Mouse (Mus musculus): ENCODE data around the gene Thg1l. TPM values are rescaled to one million over a fixed set of nuclear protein-coding genes. Genes with fewer than 3 reads are reported as not detected.

The Thg1l gene
- polyA plus RNA-seq, 1 experiment from 2014 or later = 10.2 TPM

GRCm38 (mm10) chr11:45947491-45947890 lies 7.8 kb downstream of the Thg1l start:
- no peak for ATAC-seq

DNA sequence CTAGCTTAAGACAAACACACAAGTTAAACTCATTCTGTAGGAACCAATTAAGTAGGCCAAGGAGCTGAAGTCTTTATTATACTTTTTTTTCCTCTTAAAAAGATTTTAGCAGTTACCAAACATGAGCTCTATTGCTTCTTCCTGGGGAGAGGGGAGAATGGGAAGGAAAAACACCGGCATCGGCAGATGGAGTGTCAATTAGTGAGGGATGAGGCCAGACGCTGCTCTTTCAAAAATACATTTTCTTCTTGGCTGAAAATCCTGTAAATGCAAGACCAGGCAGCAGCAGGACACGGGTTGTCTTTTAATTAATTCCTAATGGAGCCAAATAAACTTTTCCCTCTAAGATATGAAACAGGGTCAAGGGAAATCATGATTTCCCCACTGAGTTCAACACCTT lies 8.5 kb downstream of the Thg1l start:
- 84% methylated on average over 4 of the region's 4 CpGs for WGBS (ENCODE audit: insufficient replicate concordance)
- no peak overlapping the region for H3K9ac ChIP-seq
- no peak for ATAC-seq

More at GRCm38 (mm10) chr11:45947491-45947890, 7.8 kb downstream of the Thg1l start:
- Histone ChIP-seq H3K27me3 (replicated peaks) (no peaks in the 10 kb centered on the region), H3K9ac (no peak overlapping the region), H3K36me3 (peaks cover 47% of the 10 kb centered on the region), H3K9me3 (replicated peaks) (no peaks in the 10 kb centered on the region), H3K4me1 (peaks cover 22% of the 10 kb centered on the region), H3K4me2 (no peak overlapping the region), H3K4me3 (no peak overlapping the region), H3K27ac (no peak overlapping the region)
- 63% methylated on average over 2 of the region's 2 CpGs for WGBS (ENCODE audit: insufficient replicate concordance)

GRCm38 (mm10) chr11:45944643-45945156 lies 10.6 kb downstream of the Thg1l start, which contains the start of gene Lsm11:
TSS of gene Lsm11 (minus strand) at chr11:45944935.
- WGBS (ENCODE audit: insufficient replicate concordance) = under 1% methylated on average over 54 of the region's 55 CpGs
- H3K4me3 ChIP-seq = peak within 1 kb of the TSS; percentile 78
- no peaks in the 10 kb centered on the region for H3K27me3 ChIP-seq (replicated peaks)
- peak; percentile 92 for ATAC-seq
- H3K4me2 ChIP-seq = peak within 1 kb of the TSS; percentile 94
- H3K27ac ChIP-seq = peak within 1 kb of the TSS; percentile 69
- peaks cover 27% of the 10 kb centered on the region for H3K36me3 ChIP-seq
- H3K9me3 ChIP-seq (replicated peaks) = no peaks in the 10 kb centered on the region
- H3K9ac ChIP-seq = peak within 1 kb of the TSS; percentile 92
- H3K4me1 ChIP-seq = peaks cover 23% of the 10 kb centered on the region

More for the DNA sequence above, 8.5 kb downstream of the Thg1l start:
- Histone ChIP-seq H3K27me3 (replicated peaks) (no peaks in the 10 kb centered on the region), H3K4me2 (no peak overlapping the region), H3K4me1 (peaks cover 23% of the 10 kb centered on the region), H3K4me3 (no peak overlapping the region), H3K27ac (no peak overlapping the region), H3K36me3 (peaks cover 41% of the 10 kb centered on the region), H3K9me3 (replicated peaks) (no peaks in the 10 kb centered on the region)

DNA sequence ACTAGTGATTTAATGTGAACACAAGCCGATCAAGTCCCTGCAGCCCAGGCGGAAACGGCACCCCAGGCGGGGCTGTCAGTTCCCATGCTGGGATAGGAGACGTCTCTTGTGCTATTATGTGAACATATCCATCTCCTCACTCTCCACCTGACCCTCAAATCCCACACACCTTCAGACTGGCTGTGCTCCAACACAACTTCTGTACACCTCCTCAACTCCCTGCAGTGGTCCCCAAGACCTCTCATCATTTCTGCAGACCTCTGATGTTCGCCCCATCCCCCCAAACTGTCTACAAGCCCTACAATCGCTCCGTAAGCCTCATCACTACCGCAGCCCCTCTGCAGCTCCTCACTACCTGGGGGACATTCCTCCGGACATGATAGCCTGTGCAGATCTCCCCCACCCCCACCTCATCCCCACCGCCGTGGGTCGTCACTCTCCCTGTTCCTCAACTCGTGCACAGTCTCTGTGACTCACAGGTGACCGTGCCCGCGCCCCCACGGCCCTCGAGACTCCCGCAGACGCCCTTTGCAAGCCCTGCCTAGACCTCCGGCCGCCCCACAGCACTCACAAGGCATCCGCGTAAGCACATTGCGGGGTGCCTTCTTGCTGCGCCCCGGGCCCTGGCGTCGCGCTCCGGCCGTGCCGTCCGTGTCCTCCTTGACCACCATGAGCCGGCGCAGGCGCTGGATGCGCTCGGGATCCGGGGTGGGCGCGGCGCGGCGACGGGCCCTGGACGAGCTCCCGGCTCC lies 11.2 kb downstream of the Thg1l start:
- Histone ChIP-seq H3K4me1 (peaks cover 23% of the 10 kb centered on the region), H3K9me3 (replicated peaks) (no peaks in the 10 kb centered on the region), H3K36me3 (peaks cover 23% of the 10 kb centered on the region), H3K4me3 (peak overlapping the region; percentile 78), H3K27me3 (replicated peaks) (no peaks in the 10 kb centered on the region), H3K27ac (peak overlapping the region; percentile 69), H3K9ac (peak overlapping the region; percentile 92), H3K4me2 (peak overlapping the region; percentile 94)
- peak; percentile 4 for ATAC-seq
- WGBS (ENCODE audit: insufficient replicate concordance) = under 1% methylated on average over 49 of the region's 49 CpGs

GRCm38 (mm10) chr11:45943108-45943705 lies 12.1 kb downstream of the Thg1l start:
- 76% methylated on average over 7 of the region's 7 CpGs for WGBS (ENCODE audit: insufficient replicate concordance)
- no peaks in the 10 kb centered on the region for H3K9me3 ChIP-seq (replicated peaks)
- no peaks in the 10 kb centered on the region for H3K27me3 ChIP-seq (replicated peaks)
- peak overlapping the region; percentile 78 for H3K4me3 ChIP-seq
- H3K27ac ChIP-seq = no peak overlapping the region
- no peak for ATAC-seq
- H3K4me1 ChIP-seq = peaks cover 23% of the 10 kb centered on the region
- H3K36me3 ChIP-seq = peaks cover 15% of the 10 kb centered on the region
- peak overlapping the region; percentile 92 for H3K9ac ChIP-seq
- peak overlapping the region; percentile 94 for H3K4me2 ChIP-seq

DNA sequence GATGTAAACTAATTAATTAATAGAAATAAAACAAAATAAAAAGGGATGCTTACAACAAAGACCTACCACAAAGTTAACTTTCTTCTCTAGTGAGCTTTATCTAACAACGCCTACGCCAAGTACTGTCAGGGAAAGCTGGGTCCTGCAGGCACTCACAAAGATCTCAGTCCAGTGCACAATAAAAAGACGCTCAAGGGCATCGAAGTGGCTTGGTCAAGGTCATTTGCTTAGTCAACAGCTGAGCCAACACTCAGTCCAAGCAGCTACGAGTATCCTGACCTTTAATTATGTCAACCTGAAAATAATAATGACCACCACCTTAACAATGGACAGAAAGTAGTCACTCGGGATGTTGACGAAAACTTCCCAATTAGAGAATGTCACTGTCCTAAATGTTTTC lies 13.0 kb downstream of the Thg1l start:
- H3K4me1 ChIP-seq = peaks cover 23% of the 10 kb centered on the region
- H3K4me3 ChIP-seq = no peak overlapping the region
- H3K27me3 ChIP-seq (replicated peaks) = no peaks in the 10 kb centered on the region
- H3K36me3 ChIP-seq = peaks cover 14% of the 10 kb centered on the region
- ATAC-seq = no peak
- 86% methylated on average over 7 of the region's 7 CpGs for WGBS (ENCODE audit: insufficient replicate concordance)
- no peaks in the 10 kb centered on the region for H3K9me3 ChIP-seq (replicated peaks)
- H3K9ac ChIP-seq = no peak overlapping the region
- no peak overlapping the region for H3K4me2 ChIP-seq
- no peak overlapping the region for H3K27ac ChIP-seq

GRCm38 (mm10) chr11:45938917-45939316 lies 16.4 kb downstream of the Thg1l start:
- Histone ChIP-seq H3K27me3 (replicated peaks) (no peaks in the 10 kb centered on the region), H3K27ac (no peak overlapping the region), H3K4me3 (no peak overlapping the region), H3K36me3 (peaks cover 46% of the 10 kb centered on the region), H3K4me1 (peaks cover 14% of the 10 kb centered on the region), H3K4me2 (no peak overlapping the region), H3K9ac (no peak overlapping the region), H3K9me3 (replicated peaks) (no peaks in the 10 kb centered on the region)
- ATAC-seq = no peak
- 72% methylated on average over 8 of the region's 8 CpGs for WGBS (ENCODE audit: insufficient replicate concordance)

DNA sequence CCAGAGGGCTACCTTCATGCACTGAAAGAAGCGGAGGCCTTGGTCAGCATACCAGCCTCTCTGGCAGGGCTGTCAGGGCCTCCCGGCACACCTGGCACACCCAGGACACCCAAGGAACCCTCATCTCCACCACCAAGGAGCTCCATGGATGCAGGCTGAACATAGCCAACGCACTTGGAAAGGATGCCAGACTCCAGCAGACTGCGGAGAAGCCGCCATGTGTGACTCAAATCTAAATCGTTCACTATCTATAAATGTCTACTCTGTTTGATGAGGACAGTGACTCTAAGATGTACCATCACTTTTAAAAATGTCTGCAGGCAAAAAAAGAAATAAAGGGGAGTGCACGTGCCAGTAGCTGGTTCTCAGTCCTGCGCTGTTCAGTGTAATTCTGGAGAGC lies 17.8 kb downstream of the Thg1l start:
- 89% methylated on average over 8 of the region's 8 CpGs for WGBS (ENCODE audit: insufficient replicate concordance)
- H3K27me3 ChIP-seq (replicated peaks) = no peaks in the 10 kb centered on the region
- peaks cover 61% of the 10 kb centered on the region for H3K36me3 ChIP-seq
- no peak overlapping the region for H3K9ac ChIP-seq
- H3K9me3 ChIP-seq (replicated peaks) = no peaks in the 10 kb centered on the region
- H3K4me1 ChIP-seq = peaks cover under 1% of the 10 kb centered on the region; the same call in 1 of the 2 replicates
- ATAC-seq = no peak
- no peak overlapping the region for H3K27ac ChIP-seq
- H3K4me2 ChIP-seq = no peak overlapping the region
- H3K4me3 ChIP-seq = no peak overlapping the region

DNA sequence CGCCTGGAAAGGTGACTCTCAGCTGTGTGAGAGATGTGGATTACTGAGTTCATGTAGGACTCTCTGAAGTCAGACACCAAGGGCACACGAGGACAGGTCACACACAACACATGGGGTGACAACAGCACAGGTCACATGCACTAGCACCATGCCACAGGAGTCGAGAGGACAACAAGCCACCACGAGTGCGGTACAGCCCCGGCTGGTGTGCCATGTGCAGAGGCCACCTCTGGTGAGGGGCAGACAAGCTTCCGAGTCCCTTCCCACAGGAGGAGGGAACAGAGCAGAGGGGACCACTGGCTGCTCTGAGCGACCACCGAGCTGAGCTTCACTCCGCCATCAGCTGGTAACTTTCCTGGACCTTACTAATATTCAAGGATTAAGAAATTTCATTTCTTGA lies 22.5 kb downstream of the Thg1l start:
- Histone ChIP-seq H3K36me3 (peaks cover 73% of the 10 kb centered on the region), H3K27me3 (replicated peaks) (no peaks in the 10 kb centered on the region), H3K4me3 (no peak overlapping the region), H3K9me3 (replicated peaks) (no peaks in the 10 kb centered on the region), H3K27ac (no peak overlapping the region), H3K4me2 (no peak overlapping the region), H3K9ac (no peak overlapping the region), H3K4me1 (no peaks in the 10 kb centered on the region)
- 0 out of 2 replicates have a peak, but pooled peaks have one; percentile 32 for ATAC-seq
- WGBS (ENCODE audit: insufficient replicate concordance) = 83% methylated on average over 10 of the region's 10 CpGs

GRCm38 (mm10) chr11:45929541-45929940 lies 25.8 kb downstream of the Thg1l start:
- H3K4me3 ChIP-seq = no peak overlapping the region
- no peak for ATAC-seq
- no peaks in the 10 kb centered on the region for H3K9me3 ChIP-seq (replicated peaks)
- 76% methylated on average over 10 of the region's 10 CpGs for WGBS (ENCODE audit: insufficient replicate concordance)
- no peak overlapping the region for H3K9ac ChIP-seq
- H3K36me3 ChIP-seq = peaks cover 41% of the 10 kb centered on the region
- H3K27me3 ChIP-seq (replicated peaks) = no peaks in the 10 kb centered on the region
- H3K4me2 ChIP-seq = no peak overlapping the region
- H3K4me1 ChIP-seq = peaks cover 4% of the 10 kb centered on the region
- no peak overlapping the region for H3K27ac ChIP-seq

DNA sequence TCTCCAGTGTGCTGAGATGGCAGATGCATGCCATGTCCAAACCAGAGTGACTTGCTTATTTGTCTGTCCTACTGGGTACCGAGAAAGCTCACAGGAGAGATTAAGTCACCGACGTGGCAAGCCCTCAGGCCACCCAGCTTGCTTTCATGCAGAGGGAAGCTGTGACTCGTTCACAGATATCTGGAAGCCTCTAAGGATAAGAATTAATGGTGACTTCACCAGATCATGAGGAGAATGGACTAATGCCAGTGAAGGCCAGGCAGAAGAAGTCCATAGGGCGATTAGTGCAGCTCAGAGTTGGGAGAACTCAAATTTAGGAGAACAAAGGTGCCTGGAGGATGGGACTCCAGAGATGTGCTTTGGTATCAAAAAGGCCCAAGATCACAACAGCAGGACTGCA lies 27.8 kb downstream of the Thg1l start:
- Histone ChIP-seq H3K36me3 (peaks cover 20% of the 10 kb centered on the region), H3K4me1 (peaks cover 4% of the 10 kb centered on the region), H3K27ac (no peak overlapping the region), H3K4me2 (no peak overlapping the region), H3K9me3 (replicated peaks) (no peaks in the 10 kb centered on the region), H3K27me3 (replicated peaks) (no peaks in the 10 kb centered on the region), H3K4me3 (no peak overlapping the region), H3K9ac (no peak overlapping the region)
- 50% methylated on average over 5 of the region's 5 CpGs for WGBS (ENCODE audit: insufficient replicate concordance)
- ATAC-seq = no peak

- no peak overlapping the region; the same call in 1 of the 2 replicates for H3K27ac ChIP-seq
- no peaks in the 10 kb centered on the region for H3K27me3 ChIP-seq (replicated peaks)
- peak overlapping the region; percentile 67 for H3K4me2 ChIP-seq
- H3K4me1 ChIP-seq = peaks cover 4% of the 10 kb centered on the region
- peak overlapping the region; percentile 42; the same call in 1 of the 2 replicates for H3K9ac ChIP-seq
- 1% methylated on average over 9 of the region's 9 CpGs for WGBS (ENCODE audit: insufficient replicate concordance)
- peaks cover 14% of the 10 kb centered on the region for H3K36me3 ChIP-seq
- H3K9me3 ChIP-seq (replicated peaks) = no peaks in the 10 kb centered on the region
- peak; percentile 84 for ATAC-seq
- peak overlapping the region; percentile 52 for H3K4me3 ChIP-seq
These were observed 28.6 kb downstream of the Thg1l start for GRCm38 (mm10) chr11:45926640-45927082.
